Mouse (Mus musculus) layer of hippocampus, adult 11-12 months (tissue): ENCODE data around the gene Snx29.
"Not testable (repeated sequence)": the region's sequence is repeated elsewhere in the genome, so short reads cannot be mapped to it uniquely, and the experiment has no call there.

Source experiments
- DNase-seq: peaks from one replicate; pipeline ENCODE4 v3.0.0; 2022; ENCODE audit warnings: low spot score

The Snx29 gene

DNA sequence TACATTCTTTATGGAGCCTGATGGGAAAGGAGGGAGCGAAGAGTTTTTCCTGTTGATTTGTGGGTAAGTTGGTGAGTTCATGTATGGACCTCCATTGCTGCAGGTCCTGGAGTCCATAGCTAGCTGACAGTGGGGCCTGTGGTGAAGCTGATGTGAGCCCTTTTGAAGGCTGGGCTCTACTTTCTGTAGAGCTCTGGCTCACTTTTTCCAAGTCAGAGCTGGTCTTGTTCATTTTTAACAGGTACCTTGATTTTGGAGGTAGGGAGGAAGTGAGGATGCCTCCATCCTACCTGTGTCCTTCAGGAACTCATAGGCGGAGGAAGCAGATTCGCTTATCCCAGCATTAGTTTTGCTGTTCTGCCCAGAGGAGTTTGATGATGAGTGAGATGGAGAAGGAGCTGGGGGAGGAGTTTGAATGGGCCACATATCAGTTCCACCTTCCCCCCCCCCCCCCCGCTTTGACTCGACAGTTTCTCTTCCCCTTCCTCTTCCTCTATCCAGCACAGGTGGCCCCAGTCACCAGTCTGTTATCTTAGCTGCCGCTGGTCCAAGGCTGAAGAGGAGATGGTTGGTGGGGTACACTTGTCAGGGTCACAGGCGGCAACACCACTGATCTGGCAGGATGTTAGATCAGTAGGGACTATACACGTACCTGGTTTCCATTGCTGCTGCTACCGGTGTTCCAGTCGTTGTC, 173.4 kb downstream of the Snx29 start:
- DNase-seq: no peak

DNA sequence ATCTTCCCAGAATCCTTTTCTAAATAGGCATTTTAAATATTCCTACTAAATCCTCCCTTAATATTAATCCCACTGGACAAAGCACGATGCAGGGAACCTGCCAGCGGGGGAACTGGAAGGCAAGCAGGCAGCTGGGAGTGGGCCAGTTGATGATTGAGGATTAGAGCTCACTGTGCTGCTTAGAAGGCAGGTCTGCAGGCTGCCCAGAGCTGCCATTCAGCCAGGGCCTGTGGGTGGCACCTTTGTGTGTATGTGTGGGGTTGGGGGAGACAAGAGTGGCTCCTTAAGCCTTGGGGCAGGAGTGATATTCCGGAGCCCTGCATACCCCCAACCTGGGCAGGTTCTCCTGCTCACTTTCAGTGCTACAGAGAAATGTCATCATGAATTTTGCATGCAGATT, 174.0 kb downstream of the Snx29 start:
- no peak for DNase-seq

DNA sequence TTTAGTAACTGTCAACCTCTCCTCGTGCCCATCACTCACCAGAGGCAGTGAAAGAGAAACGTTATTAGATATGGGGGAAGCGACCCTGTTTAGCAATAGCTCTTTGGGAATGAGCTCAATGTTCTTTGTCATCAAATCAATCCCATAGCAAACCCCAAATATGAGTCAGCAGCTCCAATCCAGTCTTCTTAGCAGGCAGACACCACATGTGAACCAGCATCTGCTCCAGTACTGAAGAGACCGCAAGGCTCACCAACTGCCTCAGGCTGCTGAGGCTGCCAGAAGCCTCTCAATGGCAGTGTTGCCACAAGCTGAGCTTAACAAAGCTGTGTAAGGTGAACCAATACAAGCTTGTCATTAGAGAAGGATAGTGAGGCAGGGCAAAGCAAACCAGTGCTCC, 177.4 kb downstream of the Snx29 start:
- DNase-seq: no peak

DNA sequence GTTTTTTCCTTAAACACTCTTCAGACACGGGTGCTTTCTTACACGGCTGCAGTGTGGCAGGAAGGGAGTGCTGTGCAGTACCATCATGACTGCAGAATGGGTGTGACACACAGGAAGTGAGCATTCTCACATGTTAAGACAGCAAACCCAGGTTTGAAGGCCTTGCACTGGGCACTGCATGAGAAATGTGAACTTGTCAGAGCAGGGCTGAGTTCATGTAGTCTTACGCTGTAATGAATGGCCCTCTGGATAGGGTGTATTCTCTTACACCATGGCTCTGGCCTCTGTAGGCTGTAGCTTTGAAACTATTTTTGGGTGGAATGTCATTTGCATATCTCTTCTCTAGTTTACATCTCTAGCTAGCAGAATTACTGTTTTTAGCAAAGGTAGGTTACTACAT, 178.4 kb downstream of the Snx29 start:
- no peak for DNase-seq

DNA sequence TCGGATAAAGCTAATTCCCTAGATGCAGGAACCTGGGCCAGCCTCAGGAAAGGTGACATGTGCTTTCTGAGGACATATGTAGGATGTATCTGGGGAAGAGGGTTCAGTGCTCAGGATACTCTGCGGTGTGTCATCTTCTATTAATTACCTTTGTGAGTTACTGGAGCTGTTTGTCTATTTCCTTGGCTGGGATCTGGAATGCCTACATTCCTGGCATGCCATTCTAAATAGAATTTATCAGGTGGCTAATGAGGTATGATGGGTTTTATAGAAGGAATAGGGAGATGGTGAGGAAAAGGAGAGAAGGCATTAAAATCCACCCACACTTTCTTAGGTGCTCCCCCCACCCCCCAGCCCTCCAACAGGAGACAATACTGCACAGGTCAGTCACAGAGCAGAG, 178.9 kb downstream of the Snx29 start:
- DNase-seq: no peak

DNA sequence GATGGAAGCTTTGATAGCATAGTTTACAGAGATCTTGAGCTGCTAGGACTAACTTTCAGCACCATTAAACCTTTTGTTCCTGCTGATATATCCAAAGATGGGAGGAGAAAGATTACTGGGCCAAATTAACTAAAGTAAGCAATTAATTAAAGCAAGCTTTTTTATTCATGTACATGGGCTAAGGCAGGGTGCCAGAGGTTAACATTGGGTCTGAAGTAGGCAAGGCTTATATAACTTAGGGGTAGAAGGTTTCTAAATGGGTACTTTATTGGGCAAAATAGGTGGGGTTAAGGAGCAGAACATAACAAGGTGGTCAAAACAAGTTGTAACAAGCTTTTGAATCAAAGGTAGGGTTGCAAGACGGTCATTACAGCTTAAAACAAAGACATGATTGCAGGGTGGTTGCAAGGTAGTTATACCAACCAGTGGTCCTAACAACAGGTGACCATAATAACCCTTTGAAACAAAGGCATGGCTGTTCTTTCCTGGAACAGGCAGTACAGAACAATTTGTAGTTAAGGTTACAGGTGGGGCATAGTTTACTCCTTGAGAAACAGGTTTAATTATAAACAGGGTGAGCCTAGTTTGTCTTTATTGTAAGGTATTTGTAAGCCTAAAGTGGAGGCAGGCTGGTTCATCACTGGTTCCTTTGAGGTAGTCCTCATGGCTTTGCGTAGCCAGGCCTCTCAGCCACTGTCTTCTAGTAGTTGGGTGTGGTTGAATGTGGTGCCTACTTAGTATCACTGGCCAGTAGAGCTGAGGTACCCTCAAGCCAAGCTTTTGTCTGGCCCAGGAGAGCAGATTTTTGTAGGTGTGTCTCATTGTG, 182.2 kb downstream of the Snx29 start:
- DNase-seq: no peak

DNA sequence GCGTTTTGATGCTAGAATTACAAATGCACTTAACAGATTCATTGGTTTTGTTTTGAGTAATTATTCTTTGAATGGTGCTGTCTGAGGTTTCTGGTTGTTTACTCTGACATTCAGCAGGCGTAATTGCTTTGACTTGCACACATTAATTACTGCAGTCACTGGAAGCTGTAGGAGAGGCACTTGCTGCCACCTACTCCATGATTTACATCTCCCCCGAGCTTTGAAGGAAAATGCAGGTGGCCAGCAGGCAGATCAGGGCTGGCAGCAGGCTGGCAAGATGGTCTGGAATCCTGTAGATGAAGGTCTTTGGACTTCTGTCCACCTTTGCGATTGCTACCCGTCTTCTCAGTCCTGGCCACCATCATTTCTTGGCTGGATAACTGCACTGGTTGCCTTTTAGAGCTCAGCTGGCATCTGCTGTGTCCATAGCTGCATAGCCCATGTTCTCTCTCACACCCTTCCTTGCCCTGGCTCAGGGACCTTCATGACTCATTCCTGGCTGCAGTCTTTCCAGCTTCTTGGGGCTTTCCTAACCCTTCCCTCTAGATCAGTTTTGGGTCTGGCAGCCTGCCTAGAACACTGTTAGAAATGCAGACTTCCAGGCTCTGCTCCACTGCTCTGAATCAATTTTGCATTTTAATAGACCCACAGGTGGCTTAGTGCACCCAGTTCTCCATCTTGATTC, 182.9 kb downstream of the Snx29 start:
- peak; percentile 26 for DNase-seq

DNA sequence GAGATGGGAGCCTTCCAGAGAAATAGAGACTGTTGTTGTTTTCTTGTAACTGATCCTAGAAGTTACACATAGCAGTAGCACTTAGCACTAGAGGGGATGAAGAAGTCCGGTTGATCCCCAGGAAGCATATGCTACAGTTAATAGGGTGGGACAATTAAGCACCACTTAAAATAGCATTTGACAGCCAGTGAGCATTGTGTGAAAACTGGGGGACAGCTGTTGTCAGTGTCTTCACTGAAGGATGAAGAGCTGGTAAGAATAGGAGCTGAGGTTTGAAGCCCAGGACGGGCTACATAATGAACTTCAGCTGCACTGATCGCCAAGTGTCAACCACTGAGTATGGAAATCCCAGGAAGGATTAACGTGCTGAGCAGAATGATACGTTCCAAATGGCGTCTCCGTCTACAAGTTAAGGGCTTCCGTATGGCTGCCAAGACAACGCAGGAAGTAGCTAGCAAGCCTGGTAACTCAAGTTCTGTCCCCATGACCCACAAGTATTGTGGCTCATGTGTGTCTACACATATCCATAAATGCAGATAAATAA, 184.6 kb downstream of the Snx29 start:
- no peak for DNase-seq

DNA sequence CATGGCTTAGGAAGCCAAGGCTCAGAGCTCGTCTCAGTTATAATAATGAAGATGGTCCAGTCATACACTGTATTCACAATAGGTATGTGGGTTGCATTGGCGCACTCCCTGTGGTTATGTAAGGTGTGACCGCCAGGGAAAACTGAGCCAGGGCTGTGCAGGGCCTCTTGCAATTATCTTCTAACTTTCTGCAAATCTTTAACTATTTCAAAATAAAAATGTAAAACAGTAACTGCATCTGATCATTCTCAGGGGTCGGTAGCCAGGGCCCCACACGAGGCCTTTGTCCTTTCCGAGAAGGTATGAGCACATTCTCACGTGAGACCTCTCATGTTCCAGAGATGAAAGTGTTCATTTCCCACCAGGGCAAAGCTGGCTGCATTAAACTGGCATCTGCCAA, 185.6 kb downstream of the Snx29 start:
- DNase-seq: no peak

DNA sequence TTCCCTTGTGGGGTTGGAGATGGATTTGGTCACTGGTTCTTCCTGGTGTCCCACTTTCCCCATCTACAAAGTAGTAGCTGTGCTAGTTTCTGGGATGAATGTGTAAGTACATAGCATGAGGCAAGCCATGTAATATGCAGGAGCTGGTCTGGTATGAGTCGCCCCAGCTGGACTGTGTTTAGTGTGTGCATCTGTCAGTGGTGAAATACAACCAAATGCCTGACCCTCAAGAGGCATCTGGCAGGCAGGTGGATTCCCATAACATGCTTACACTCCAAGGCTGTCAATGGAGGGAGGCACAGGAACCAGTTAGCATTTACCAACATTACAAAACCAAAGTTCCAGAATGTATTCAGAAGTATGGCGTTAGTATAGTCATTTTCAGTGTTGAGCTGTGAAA, 187.7 kb downstream of the Snx29 start:
- no peak for DNase-seq

DNA sequence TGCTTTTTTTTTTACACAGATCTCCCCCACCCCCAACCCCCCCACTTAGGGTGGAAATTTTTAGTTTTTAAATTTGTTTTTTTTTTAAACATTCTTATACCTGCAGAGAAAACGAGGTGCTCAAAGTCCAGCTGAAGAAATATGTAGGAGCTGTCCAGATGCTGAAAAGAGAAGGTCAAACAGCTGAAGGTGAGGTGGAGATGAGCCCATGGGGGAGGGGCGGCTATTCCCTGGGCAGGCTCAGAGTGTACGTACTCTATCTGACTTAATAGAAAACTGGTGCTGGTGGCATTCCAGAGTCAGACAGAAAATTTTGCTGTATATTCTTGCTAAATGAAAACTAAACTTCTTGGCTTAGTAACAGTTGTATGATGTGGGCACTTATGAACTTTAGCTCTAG, 188.1 kb downstream of the Snx29 start:
- no peak for DNase-seq

DNA sequence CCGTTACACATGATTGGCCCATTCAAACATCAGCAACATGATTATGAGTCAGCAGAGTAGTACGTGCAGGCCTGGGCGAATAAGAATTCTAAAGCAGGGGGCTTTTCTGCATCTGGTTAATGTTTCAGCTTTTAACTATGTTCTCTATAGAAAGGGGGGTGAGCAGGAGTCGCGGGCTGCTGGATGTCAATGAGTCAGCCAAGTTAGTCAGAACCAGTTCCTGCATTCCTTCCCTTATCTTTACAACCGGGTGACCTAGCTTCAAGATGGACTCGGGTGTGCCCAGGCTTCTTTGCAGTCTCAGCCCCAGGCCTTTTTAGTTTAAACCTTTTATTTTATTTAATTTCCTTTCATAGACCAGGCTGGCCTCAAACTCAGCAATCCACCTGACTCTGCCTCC, 189.0 kb downstream of the Snx29 start:
- DNase-seq: not testable (repeated sequence)

DNA sequence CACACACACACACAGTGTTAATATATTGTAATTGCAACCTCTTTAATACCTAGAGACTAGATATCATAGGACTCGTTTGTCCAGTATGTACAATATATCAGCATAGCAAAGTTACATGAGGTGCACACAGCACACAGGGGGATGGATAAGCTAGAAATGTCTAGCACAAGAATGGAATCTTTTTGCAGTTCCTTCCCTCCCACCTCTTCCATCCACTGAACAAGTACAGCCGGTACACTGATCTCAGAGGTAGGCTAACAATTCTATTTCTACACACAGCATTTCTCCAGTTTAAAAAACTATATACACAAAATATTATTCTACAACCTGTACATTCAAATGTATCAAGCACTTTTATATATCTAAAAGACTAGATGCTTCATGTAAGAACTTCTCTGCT, 194.0 kb downstream of the Snx29 start:
- no peak for DNase-seq

DNA sequence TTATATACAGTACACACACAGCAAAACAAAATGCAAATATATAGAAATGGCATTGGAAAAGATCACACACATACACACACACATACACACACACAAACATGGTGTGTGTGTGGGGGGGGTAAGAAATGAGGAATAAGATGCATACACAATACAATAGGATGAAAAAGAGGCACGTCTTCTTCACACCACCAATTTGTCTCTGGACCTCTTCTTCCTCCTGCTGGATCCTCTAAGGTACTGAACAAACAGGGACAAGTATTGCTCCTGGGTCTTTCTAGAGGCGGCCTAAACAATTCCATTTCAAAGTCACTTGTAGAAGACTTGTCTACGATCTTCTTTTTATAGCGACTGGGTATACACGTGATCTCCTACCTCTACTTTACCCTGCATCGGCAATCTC, 194.7 kb downstream of the Snx29 start:
- DNase-seq: no peak

DNA sequence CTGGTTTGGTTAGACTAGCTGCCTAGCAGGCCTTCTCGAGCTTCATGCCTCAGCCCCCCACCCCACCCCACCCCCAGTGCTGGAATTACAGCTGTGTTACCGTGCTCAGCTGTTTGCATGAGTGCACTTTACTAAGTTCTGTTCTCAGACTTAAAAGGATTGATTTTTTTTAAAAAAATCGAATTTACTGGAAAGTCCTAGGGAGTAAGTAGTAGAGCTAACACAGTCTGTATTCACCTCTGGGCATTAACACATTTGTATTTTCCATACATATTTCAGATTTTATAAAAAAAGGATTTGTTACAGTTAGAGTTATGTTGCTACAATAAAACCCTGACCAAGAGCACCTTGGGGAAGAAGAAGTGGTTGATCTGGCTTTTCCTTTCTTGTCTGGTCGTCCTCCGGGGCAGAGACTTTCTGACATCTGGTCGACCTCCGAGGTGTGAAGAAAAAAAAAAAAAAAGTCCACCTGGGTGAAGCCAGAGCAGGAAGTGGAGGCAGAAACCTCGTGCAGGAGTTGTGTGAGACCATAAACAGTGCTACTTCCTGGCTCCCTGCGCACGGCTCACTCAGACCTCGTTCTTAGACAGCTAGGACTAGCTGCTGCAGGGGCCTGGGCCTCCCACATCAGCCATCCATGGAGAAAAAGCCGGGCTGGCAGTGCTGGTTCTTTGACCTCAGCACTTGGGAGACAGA, 196.2 kb downstream of the Snx29 start:
- no peak for DNase-seq

DNA sequence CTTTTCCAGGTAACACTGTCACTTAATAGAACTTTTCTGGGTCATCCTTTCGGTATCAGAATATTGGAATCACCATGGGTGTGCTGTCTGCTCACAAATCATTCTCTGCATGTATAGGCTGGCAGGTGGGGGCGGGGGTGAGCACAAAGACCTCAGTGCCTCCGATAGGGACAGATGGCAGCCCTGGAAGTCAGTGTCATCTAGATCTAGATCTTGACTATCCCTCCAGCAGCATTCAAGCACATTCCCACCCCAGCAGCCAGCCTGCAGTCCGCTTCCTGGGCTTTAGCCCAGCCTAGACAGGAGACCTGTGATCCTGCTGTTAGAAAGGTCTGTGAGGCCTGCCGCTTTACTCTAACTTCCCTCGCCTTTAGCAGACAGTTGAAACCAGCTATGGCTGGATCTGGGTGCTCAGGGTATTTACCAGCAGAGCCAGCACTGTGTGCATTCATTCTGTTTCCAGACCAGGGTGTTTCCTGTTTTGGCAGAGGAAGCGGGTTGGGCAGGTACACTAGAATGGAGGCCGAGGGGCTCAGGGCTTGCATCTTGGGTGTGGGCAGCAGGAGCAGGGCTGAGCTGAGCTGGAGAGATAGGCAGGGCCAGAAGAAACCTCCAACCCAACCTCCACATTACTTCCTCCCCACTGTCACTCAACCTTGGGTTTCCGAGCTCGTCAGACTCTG, 203.5 kb downstream of the Snx29 start:
- DNase-seq: no peak

DNA sequence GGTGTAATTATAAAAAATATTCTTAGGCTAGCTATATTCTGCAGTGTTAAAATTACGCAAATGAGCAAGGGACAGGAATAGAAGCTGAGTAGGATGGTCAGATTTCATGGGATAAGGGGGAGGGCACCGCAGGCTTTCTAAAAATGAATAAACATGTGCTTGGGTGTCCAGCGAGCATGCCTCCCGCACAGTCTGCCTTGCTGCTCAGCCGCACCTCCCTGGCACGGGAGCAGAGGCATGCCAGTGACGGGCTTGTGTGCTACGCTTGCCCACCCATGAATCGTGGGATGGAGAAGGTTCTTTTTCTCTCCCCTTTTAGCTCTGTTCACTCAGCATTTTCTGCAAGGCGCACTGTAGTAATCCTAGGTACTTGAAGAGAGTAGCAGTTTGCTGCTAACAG, 204.3 kb downstream of the Snx29 start:
- peak; percentile 32 for DNase-seq

DNA sequence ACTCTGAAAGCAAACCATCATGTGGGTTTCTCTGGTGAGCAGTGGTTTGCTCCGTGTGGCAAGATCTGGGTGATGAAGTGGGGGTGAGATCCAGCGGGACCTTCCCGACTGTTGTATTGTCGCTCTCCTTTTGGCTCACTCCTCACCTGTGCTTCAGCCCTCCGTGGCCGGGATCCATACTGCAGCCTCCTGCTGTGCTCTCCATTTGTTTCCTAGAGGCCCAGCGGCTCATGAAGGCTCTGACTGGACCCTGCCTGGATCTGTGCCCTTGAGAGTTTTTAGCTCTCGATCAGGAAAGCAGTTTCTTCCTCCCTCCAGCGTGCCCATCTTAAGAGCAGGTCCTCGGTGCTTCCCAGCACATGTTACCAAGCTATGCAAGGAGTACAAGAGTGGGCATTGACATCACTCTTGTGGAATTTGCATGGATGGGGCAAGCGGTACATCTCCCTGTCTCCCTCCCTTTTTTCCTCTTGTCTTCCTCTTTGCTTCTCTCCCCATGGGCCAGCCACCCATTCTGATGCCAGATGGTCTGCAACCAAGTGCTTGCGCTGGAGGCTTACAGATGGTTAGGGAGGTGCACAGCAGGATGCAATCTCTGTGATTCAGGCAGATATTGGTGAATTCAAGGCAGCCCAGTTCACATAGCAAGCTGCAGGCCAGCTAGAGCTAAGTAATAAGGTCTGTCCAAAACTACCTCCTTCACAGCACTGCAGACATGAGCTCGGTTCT, 207.9 kb downstream of the Snx29 start:
- peak; percentile 22 for DNase-seq

DNA sequence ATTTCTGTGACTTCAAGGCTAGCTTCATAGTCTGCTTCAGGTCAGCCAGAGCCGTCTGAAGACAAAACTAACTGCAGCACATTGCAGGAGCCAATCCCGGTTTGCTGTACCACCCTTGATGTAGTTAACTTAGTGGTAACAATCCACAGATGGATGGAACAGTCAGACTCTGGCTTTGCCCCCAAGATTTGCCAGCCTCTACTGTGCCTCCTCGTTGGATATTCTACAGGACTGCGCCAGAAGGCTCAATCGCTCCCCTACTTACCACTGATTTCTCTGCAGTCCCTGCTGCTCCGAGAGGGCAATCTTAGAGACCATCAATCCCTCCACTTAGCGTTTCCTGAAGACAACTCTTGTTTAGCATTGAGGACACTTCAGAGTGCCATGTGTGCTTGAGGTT, 208.7 kb downstream of the Snx29 start:
- no peak for DNase-seq

DNA sequence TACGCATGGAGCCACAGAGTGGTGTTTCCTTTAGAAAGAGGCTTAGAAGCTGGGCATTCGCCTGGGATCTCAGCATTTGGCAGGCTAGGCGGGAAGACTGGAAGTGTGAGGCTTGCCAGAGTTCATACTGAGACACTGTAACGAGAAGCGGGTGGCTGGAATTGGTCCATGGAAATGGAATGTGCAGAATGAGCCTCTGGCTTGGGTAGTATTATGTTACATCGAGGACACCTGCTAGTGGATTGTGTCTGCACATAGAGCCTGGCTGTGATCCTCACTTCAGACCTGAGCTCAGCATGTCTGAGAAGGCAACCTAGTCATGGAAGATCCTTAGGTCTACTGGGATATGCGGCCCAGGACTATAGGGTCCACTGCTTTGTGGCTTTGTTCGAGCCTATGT, 209.9 kb downstream of the Snx29 start:
- peak; percentile 59 for DNase-seq

DNA sequence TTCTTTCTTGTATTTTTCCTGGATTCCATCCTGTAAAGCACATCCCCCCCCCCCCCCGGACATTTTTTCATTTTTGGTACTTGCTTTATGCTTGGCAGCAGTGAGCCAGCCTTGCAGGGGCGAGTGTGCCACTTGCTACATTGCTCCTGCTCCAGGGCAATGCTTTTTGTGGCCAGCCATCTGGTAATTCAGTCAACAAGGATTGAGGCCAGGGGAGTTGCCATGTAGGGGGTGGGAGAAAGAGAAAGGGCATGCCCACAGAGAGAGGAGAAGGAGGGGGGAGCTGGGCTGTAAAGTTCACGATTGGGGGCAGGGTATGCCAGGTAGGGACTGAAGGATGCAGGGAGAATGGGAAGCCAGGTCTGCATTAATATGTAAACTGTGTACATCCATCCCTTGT, 210.7 kb downstream of the Snx29 start:
- no peak for DNase-seq
